Mouse (Mus musculus): ENCODE results near the gene Ktn1.

- TF ChIP-seq POLR2A (IDR thresholded peaks at IDR 0.05; ENCODE audit: low read depth, low read length), result no peak
- no peak for TF ChIP-seq CTCF (IDR thresholded peaks at IDR 0.05; ENCODE audit: borderline replicate concordance, insufficient read depth, low read length)
Observed at GRCm38 (mm10) chr14:47786112-47786511, 137.9 kb downstream of the Ktn1 start.

Data from embryonic fibroblast, embryonic 13.5 days (primary cell).